Mouse (Mus musculus) embryonic fibroblast, embryonic 13.5 days (primary cell): ENCODE measurements around the gene Flvcr2. TPM values are rescaled to one million over a fixed set of nuclear protein-coding genes. Genes with fewer than 3 reads are reported as not detected.

Experiments
- H3K27ac ChIP-seq: 2 replicates; pipeline ENCODE4 v1.5.1; 2012; ENCODE audit warnings: low read length, control low read depth, inconsistent platforms; ENCODE audit not compliant: insufficient read depth
- H3K4me1 ChIP-seq: 2 replicates; pipeline ENCODE4 v1.6.1; 2011; ENCODE audit warnings: low read length; ENCODE audit not compliant: control insufficient read depth, insufficient read depth
- H3K4me3 ChIP-seq: 2 replicates; pipeline ENCODE4 v1.5.1; 2011; ENCODE audit warnings: mild to moderate bottlenecking, control low read depth, low read length; ENCODE audit not compliant: insufficient read depth
- CTCF ChIP-seq: IDR thresholded peaks from 2 replicates; pipeline ENCODE4 v1.5.1; 2011; ENCODE audit warnings: mild to moderate bottlenecking, control low read depth, low read length, moderate library complexity, borderline replicate concordance; ENCODE audit not compliant: insufficient read depth
- POLR2A ChIP-seq: IDR thresholded peaks from 2 replicates; pipeline ENCODE4 v1.6.1; 2011; ENCODE audit warnings: low read depth, mild to moderate bottlenecking, control low read depth, low read length, moderate library complexity
- polyA plus RNA-seq: library from polyadenylated mRNA; stranded (reverse); fragments of >200 nt; gene quantifications from 2 replicates; pipeline ENCODE4 v1.2.4, GENCODE M21; 2011; ENCODE audit warnings: low read depth; ENCODE audit not compliant: missing spikeins, insufficient read length

The Flvcr2 gene
- polyA plus RNA-seq, 1 experiment: 2.1 TPM

- Histone ChIP-seq H3K4me3 (no peak overlapping the region), H3K27ac (no peak overlapping the region)
- TF ChIP-seq POLR2A (no peak), CTCF (no peak)
Observed at GRCm38 (mm10) chr12:85757074-85757473, 10.7 kb downstream of the Flvcr2 start.

GRCm38 (mm10) chr12:85758741-85759140 is 12.4 kb downstream of the Flvcr2 start:
- H3K27ac ChIP-seq: no peak overlapping the region
- no peak overlapping the region for H3K4me3 ChIP-seq
- no peak for TF ChIP-seq POLR2A
- TF ChIP-seq CTCF: no peak
- H3K4me1 ChIP-seq: no peaks in the 10 kb centered on the region

More at GRCm38 (mm10) chr12:85757074-85757473, 10.7 kb downstream of the Flvcr2 start:
- no peaks in the 10 kb centered on the region for H3K4me1 ChIP-seq

GRCm38 (mm10) chr12:85761471-85761870 is 15.1 kb downstream of the Flvcr2 start:
- Histone ChIP-seq H3K27ac (no peak overlapping the region), H3K4me1 (no peaks in the 10 kb centered on the region), H3K4me3 (no peak overlapping the region)
- no peak for TF ChIP-seq CTCF
- no peak for TF ChIP-seq POLR2A

- Histone ChIP-seq H3K4me1 (no peaks in the 10 kb centered on the region), H3K27ac (no peak overlapping the region), H3K4me3 (no peak overlapping the region)
- TF ChIP-seq CTCF (no peak), POLR2A (no peak)
Observed at GRCm38 (mm10) chr12:85764686-85765085, 18.3 kb downstream of the Flvcr2 start.

- no peaks in the 10 kb centered on the region for H3K4me1 ChIP-seq
- H3K27ac ChIP-seq: no peak overlapping the region
- no peak overlapping the region for H3K4me3 ChIP-seq
- TF ChIP-seq POLR2A (no peak), CTCF (no peak)
Observed at GRCm38 (mm10) chr12:85766287-85766686, 19.9 kb downstream of the Flvcr2 start.

GRCm38 (mm10) chr12:85767750-85768149 is 21.4 kb downstream of the Flvcr2 start:
- TF ChIP-seq POLR2A: no peak
- no peak for TF ChIP-seq CTCF
- no peak overlapping the region for H3K4me3 ChIP-seq
- H3K4me1 ChIP-seq: no peaks in the 10 kb centered on the region
- no peak overlapping the region for H3K27ac ChIP-seq

DNA sequence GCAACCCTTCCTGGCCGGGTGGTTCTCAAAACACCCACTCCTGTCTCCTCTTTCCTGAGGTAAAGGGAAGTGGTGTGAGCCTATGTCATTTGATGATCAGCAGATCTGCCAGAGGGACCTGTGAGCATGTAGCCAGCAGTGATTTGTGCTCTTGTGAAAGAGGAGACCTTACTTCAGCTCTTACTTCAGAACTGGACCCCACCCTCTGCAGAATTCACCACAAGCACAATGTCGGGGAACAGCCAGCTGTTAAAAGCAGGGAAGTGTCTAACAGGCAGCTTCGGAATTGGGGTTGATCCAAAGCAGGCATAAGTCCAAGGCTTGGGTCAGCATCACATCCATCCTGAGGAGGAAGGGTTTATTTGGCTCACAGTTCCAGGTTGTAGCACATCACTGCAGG is 25.0 kb downstream of the Flvcr2 start:
- Histone ChIP-seq H3K27ac (no peak overlapping the region), H3K4me3 (no peak overlapping the region), H3K4me1 (no peaks in the 10 kb centered on the region)
- no peak for TF ChIP-seq POLR2A
- no peak for TF ChIP-seq CTCF

DNA sequence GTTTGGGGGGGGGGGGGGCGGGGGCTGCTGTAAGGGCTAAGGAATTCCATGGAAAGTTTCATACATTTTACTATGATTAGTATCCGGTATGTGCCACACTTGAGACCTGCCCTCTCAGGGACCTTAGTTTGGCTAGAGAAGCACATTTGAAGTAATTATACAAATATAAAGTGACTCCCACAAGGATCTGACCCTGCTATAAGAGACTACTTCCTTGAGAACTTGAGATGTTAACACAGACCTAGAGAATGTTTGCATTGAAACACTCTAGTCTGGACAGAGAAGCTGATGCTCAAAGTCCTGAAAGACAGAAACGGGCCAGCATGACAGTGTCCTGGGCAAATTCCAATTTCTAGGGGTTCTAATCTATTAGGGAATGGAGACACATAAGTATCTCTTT is 32.6 kb downstream of the Flvcr2 start:
- Histone ChIP-seq H3K4me1 (no peaks in the 10 kb centered on the region), H3K27ac (no peak overlapping the region), H3K4me3 (no peak overlapping the region)
- no peak for TF ChIP-seq POLR2A
- TF ChIP-seq CTCF: no peak

- no peak for TF ChIP-seq CTCF
- TF ChIP-seq POLR2A: no peak
Observed at GRCm38 (mm10) chr12:85779707-85780106, 33.4 kb downstream of the Flvcr2 start.

GRCm38 (mm10) chr12:85781606-85782005 is 35.3 kb downstream of the Flvcr2 start:
- TF ChIP-seq POLR2A (no peak), CTCF (no peak)
- Histone ChIP-seq H3K4me3 (no peak overlapping the region), H3K4me1 (no peaks in the 10 kb centered on the region), H3K27ac (no peak overlapping the region)

More at GRCm38 (mm10) chr12:85779707-85780106, 33.4 kb downstream of the Flvcr2 start:
- Histone ChIP-seq H3K4me1 (no peaks in the 10 kb centered on the region), H3K27ac (no peak overlapping the region), H3K4me3 (no peak overlapping the region)
